In genomic region chr11:85382055-85382454, GRCm38 (mm10) we compare ENCODE assay signal across 8 mouse cellular contexts. TPM values are rescaled to one million over a fixed set of nuclear protein-coding genes. Genes with fewer than 3 reads are reported as not detected.
DNase-seq lines count a peak whose midpoint lies in the region; ATAC-seq and TF ChIP-seq lines count a peak whose summit lies in the region.
"Had no signal": no experiment of that assay in that cellular context is flagged by ENCODE, and none has a peak within 500 bp of the region (broad histone marks: within the 10 kb centered on the region; RNA-seq: fewer than 3 reads in every experiment).

No protein-coding gene starts in this region.

- no peaks in the 10 kb centered on the region for H3K36me3 ChIP-seq in ES-Bruce4 (ENCODE audit: control insufficient read depth, insufficient read depth, low read length, poor library complexity, severe bottlenecking)
- H3K36me3 ChIP-seq in lung, embryonic 14.5 days (ENCODE audit: insufficient read depth): no peaks in the 10 kb centered on the region
- H3K36me3 ChIP-seq: midbrain, embryonic 12.5 days had no signal

- H3K9ac ChIP-seq in ES-Bruce4 (ENCODE audit: low read depth, poor library complexity, severe bottlenecking): no peak overlapping the region
- H3K9ac ChIP-seq in lung, embryonic 14.5 days: no peak overlapping the region
- H3K9ac ChIP-seq: midbrain, embryonic 12.5 days had no signal

- TF ChIP-seq EP300 in ES-Bruce4 (IDR thresholded peaks at IDR 0.05; ENCODE audit: insufficient read depth, low read depth, low read length): no peak

- TF ChIP-seq POLR2A in ES-Bruce4 (IDR thresholded peaks at IDR 0.05; ENCODE audit: insufficient read depth, low read length): no peak

- no peaks in the 10 kb centered on the region for H3K27me3 ChIP-seq in ES-Bruce4 (ENCODE audit: control insufficient read depth, insufficient read depth, low read length, poor library complexity, severe bottlenecking)
- no peaks in the 10 kb centered on the region for H3K27me3 ChIP-seq in lung, embryonic 14.5 days (ENCODE audit: insufficient read depth, low read length)
- H3K27me3 ChIP-seq: midbrain, embryonic 12.5 days had no signal

- H3K4me3 ChIP-seq in ES-Bruce4 (ENCODE audit: low read depth, low read length): no peak overlapping the region
- no peak overlapping the region for H3K4me3 ChIP-seq in lung, embryonic 14.5 days (ENCODE audit: low read depth, low read length)
- H3K4me3 ChIP-seq: midbrain, embryonic 12.5 days had no signal

- no peak overlapping the region for H3K27ac ChIP-seq in ES-Bruce4 (ENCODE audit: insufficient read depth, low read length)
- H3K27ac ChIP-seq in lung, embryonic 14.5 days (ENCODE audit: low read depth): no peak overlapping the region
- H3K27ac ChIP-seq: midbrain, embryonic 12.5 days had no signal

- peak; percentile 82 for TF ChIP-seq CTCF in ES-Bruce4 (IDR thresholded peaks at IDR 0.05; ENCODE audit: low read depth, low read length)
- TF ChIP-seq CTCF in lung, embryonic 14.5 days (IDR thresholded peaks at IDR 0.05; ENCODE audit: low read depth): peak; percentile 95

- no peak for ATAC-seq in lung, embryonic 14.5 days (ENCODE audit: insufficient read depth)

- peak; percentile 43 for DNase-seq in adrenal gland, adult 8-10 months
- DNase-seq in embryo, embryonic 11.5 days (ENCODE audit: low read depth, low spot score): peak; percentile 68
- DNase-seq in heart, adult 18-20 months: peak; percentile 65 to 87
- peak; percentile 79 to 82 for DNase-seq in kidney, postnatal 4 days
- DNase-seq in lung, embryonic 14.5 days: peak; percentile 91
- DNase-seq in right cerebral cortex, postnatal 14 days: peak; percentile 37

- H3K4me1 ChIP-seq in ES-Bruce4 (ENCODE audit: control insufficient read depth, insufficient read depth, low read length): no peaks in the 10 kb centered on the region
- H3K4me1 ChIP-seq in lung, embryonic 14.5 days (ENCODE audit: insufficient read depth): 0 out of 2 replicates have a peak, but pooled peaks cover 5% of the 10 kb centered on the region
- H3K4me1 ChIP-seq: midbrain, embryonic 12.5 days had no signal

- no peak overlapping the region for H3K4me2 ChIP-seq in lung, embryonic 14.5 days
- H3K4me2 ChIP-seq: midbrain, embryonic 12.5 days had no signal

- 7% methylated on average over 4 of the region's 4 CpGs for WGBS in lung, embryonic 14.5 days

- H3K9me3 ChIP-seq in ES-Bruce4 (replicated peaks; ENCODE audit: control insufficient read depth, insufficient read depth, low read length, poor library complexity, severe bottlenecking): no peaks in the 10 kb centered on the region
- no peaks in the 10 kb centered on the region for H3K9me3 ChIP-seq in lung, embryonic 14.5 days (ENCODE audit: low read depth, low read length)
- H3K9me3 ChIP-seq: midbrain, embryonic 12.5 days had no signal

RNA-seq across cellular contexts. Expression of gene Bcas3, which starts 29.1 kb away (rescaled TPM):
- polyA plus RNA-seq in ES-Bruce4 (2011; ENCODE audit: insufficient read depth, insufficient read length, low read depth, missing spikeins): 36.7 and 37.8 TPM in 2 replicates
- total RNA-seq in adrenal gland, adult 8-10 months (2022): 10 to 100 TPM; 47.5 to 76.4 (median 53.4) TPM
- total RNA-seq in heart, adult 18-20 months (2021): 10 to 100 TPM; 33.6 to 40.6 TPM
- 31.1 and 35.0 TPM in 2 replicates for polyA plus RNA-seq in lung, embryonic 14.5 days (2014; fragmentation: Nextera tagmentation; extraction: Ambion mirVana)

Comparison
In these comparisons a context has a peak if more than half of its experiments do, and no peak if none do; other contexts are left out.
1. DNase-seq: peak in every context shown above with its lines; median percentile 91 in lung, embryonic 14.5 days; 80 in kidney, postnatal 4 days; 76 in heart, adult 18-20 months; 68 in embryo, embryonic 11.5 days; 43 in adrenal gland, adult 8-10 months; 37 in right cerebral cortex, postnatal 14 days.